Mouse (Mus musculus) common myeloid progenitor, adult 5-6 weeks (primary cell): ENCODE results near the gene Kcnip4. TPM values are rescaled to one million over a fixed set of nuclear protein-coding genes. Genes with fewer than 3 reads are reported as not detected.

ENCODE experiments used
- ATAC-seq: replicated peaks from 2 replicates; pipeline ENCODE4 v1.8.0; 2016; ENCODE audit warnings: low read depth, mild to moderate bottlenecking, moderate TSS enrichment, inconsistent platforms; ENCODE audit not compliant: poor library complexity, severe bottlenecking
- total RNA-seq: library from RNA; stranded (forward); fragments of 200-1000, 187-1606 nt; gene quantifications from 2 replicates; pipeline ENCODE4 v1.2.3, GENCODE M21; 2017

The Kcnip4 gene
- total RNA-seq, 1 experiment from 2014 or later, result 0.09 TPM

DNA sequence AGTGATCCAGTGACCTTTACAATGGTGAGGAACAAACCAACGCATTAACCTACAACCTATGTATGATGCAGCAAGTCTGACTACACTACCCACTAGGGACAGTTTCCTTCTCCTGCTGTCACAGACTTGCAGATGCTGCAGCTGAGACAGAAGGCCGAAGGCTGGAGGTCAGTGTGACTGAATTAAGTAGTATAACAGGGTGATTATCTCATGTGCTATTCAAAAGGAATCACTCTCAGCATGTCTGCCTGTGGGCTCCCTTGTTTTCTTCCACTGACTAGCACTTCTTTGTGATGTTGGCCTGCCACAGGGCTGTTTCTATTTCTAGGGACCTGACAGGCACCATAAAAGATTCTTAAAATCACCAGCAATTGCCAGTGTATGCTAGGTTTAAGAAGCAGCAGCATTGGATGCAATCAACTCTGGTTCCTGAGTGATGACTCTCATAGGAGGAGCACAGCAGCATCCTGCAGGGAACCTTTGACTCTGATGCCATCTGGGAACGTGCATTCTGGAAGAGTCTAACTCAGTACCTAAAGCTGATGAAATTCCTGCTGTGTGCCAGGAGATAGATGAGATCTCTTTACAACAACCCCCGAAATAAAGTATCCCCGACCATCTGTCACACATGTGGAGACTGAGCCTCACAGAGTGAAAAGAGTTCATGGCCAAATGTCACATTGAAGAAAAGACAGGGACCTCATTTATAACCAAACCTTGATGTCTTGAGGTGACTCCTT lies 1035.0 kb downstream of the Kcnip4 start:
- no peak for ATAC-seq

- ATAC-seq, result no peak
These were observed 1041.6 kb downstream of the Kcnip4 start for GRCm38 (mm10) chr5:48483112-48483511.

DNA sequence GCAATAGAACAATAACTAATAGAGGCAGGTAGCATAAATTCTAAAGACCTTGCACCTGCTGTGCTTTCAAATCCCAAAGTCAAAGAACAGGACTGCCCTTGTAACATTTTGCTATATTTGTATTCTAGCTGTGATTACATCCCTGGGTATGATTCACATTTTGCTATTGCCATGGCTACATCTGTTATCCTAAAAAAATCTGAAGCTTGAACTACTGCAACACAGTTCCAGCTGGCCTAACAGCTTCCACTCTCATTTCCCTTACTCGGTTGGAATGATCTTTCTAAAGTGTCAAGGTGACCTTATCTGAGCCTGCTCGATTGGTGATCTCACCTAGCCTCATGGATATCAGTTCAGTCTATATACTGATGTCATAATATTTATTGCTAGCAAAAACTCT lies 1064.5 kb downstream of the Kcnip4 start:
- no peak for ATAC-seq

DNA sequence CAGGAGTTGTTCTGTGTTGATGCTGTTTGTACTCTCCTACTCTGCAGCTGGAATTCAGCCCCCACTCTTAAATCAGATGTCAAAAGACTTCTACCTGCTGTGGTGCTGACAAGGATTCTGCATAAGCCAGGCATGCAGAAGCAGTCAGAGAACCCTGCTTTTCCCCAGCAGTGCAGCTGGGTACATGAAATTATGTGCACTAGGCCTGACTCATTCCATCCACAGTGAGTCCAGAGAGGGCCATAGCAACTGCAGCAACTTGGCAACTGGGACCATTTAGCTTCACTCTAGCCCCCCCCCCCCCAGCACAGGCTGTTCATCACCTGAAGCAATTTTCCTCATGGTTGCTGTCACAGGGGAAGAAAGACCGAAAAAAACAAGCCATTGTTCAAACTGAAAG lies 1075.8 kb downstream of the Kcnip4 start:
- ATAC-seq, result no peak

- peak; percentile 60; the same call in 1 of the 2 replicates for ATAC-seq
These were observed 1094.2 kb downstream of the Kcnip4 start for GRCm38 (mm10) chr5:48430459-48430858.

- ATAC-seq, result no peak
These were observed 1102.8 kb downstream of the Kcnip4 start for GRCm38 (mm10) chr5:48421957-48422356.

GRCm38 (mm10) chr5:48419741-48420140 lies 1105.0 kb downstream of the Kcnip4 start:
- ATAC-seq, result no peak

DNA sequence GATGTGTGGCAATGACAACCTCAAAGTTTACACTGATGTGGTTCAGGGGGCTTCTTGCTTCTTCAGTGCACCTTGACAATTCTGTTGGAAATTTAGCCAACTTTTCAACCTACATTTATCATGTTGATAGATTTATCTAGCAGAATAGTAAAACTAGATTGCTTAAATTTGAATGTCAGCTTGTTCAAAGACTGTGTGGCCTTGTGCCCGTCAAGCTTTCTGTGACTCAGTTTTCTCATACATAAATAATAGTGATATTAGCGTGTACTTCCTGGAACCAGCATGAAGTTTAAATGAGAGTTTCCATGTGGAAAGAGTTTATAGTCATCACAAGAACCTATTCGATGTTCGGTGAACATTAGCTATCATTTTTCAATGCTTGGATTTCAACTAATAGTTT lies 1112.4 kb downstream of the Kcnip4 start:
- ATAC-seq, result no peak

DNA sequence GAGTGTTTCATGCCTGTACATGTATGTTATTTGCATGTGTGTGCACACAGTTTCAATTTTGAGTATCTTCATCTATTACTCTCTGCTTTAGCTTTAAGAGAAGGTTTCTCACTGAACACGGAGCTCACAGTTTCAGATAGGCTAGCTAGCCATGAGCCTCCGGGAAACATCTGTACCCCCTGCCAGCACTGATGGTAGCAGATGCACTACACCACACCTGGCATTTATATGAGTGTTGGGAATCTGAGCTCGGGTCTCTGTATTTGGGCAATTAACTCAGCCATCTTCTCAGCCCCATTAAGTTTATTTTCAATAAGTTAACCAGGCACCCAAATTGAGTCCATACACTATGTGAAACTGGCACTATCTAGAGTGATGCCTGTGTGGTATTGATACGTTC lies 1113.2 kb downstream of the Kcnip4 start:
- ATAC-seq, result no peak

DNA sequence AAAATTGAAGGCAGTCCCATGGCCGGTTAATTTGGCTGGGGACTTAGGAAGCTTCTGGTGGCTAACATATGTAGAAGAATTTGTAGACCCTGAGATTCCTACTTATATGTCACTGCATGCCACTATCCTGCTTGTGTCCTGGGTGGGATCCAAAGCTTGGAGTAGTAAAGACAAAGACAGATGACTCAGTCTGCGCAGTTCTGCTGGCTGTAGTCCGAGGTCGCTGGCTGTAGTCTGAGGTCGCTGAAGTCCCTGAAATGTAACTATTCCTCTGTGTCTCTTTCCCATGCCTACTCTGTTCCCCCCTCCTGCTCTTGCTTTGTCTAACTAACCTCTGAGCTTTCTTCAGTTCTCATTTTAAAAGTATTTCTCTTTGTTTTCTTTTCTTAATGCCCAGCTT lies 1114.4 kb downstream of the Kcnip4 start:
- no peak for ATAC-seq

DNA sequence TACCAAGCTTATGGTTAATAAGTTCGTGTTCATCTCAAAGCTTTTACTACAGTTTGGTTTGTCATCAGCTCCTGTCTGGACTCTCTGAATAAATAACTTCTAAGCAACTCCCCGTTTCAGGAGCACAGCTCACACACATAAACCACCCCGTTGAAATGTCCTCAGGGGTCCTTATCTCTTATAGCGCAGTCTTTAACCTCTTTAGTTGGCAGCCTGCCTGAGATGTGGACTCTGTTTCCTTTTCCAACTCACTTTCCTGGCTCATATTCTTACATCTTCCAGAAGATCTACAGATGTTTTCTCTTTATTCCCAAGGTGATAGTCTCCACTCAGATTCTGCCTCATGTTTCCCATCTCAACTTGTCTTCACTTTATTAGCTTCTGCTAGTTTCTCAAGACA lies 1116.4 kb downstream of the Kcnip4 start:
- ATAC-seq, result no peak

- ATAC-seq, result no peak
These were observed 1122.2 kb downstream of the Kcnip4 start for GRCm38 (mm10) chr5:48402497-48402896.

GRCm38 (mm10) chr5:48371890-48372766 lies 1152.6 kb downstream of the Kcnip4 start:
- peak; percentile 100 for ATAC-seq

GRCm38 (mm10) chr5:48349309-48349708 lies 1175.4 kb downstream of the Kcnip4 start:
- peak; percentile 71 for ATAC-seq

- ATAC-seq, result no peak
These were observed 1178.6 kb downstream of the Kcnip4 start for GRCm38 (mm10) chr5:48345983-48346648.

DNA sequence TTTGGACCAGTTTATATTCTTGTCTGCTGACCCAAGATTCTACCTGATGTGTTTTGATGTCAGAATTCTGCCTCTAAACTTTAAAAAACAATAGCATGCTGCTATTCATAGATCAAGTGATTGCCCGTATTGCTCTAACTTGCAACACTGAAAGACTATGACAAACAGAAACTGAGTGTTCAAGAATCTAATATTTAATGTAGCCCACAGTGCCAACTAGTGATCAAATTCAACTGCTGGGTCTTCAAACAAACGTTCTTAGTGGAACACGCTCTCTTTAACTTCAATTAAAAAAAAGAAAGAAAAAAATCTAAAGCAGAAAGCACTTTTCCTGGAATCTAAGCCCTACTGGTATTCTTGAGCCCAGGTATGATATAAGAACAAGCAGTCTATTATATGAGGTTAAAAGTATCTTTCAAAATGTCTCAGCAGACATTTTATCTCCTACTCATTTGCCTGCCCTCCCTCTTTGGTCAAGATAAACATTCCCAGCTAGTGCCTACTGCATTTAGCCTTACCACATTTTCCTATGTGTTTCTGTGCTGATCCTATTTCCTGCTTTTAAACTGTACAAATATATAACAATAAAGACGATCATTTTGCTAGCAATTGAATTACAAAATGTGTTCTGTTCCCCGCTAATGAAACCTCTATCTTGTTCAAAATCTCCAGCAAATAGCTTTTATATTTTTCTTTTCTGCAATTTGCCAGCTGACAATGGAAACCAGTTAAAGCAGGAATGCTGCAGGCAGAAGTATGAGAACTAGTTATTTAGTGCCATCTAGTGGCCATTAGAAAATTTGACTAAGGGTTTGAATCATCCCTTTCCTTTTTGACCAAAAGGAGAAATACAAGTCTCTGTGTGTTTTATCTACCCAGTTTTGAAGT lies 1179.4 kb downstream of the Kcnip4 start:
- ATAC-seq, result peak; percentile 79

DNA sequence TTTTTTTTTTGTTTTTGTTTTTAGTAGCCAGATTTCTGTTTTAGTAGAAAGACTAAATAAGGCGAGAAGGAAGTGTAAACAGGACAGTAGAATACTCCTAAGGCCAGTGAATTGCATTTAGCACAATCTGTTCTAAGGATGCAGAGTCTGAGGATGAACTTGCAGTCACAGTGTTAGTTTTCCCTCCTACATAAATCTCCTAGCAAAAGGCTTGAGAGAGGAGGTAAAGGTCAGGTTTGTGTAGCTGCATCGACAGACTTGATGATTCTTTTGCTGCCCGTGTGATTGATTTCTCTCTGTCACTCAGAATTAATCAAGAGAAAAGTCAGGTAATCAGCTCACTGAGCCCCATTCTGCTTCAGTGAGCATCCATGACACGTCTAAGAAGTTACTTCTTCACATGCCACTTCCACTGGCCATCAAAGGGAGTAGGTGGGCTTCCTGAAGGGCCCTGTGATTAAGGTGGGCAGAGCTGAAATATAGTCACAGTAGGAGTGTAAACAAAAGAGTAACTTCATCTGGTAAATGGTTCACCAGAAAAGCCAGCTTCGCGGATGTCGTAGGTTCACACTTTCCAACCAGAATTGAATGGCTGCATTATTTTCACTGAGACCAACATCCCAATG lies 1183.8 kb downstream of the Kcnip4 start:
- no peak for ATAC-seq
